Mouse (Mus musculus): ENCODE data around the gene Cks2.

GRCm38 (mm10) chr13:51632560-51633218 is 12.3 kb upstream of the Cks2 start:
- TF ChIP-seq POLR2A (IDR thresholded peaks at IDR 0.05; ENCODE audit: borderline replicate concordance, low read depth, low read length) (no peak), CTCF (IDR thresholded peaks at IDR 0.05; ENCODE audit: low read depth, low read length) (no peak)
